Mouse (Mus musculus) CH12.LX (cell line): Measurements from ENCODE around the gene Hcn1.

Experiments used
- CTCF ChIP-seq, 2 experiments: IDR thresholded peaks in 1 of 2; conservative IDR thresholded peaks in 1 of 2; 2 replicates each; pipeline ENCODE4 v1.5.1; 2011 to 2012; ENCODE audit warnings: low read depth in 2 of 2, low read length in 2 of 2, improper control_type of control experiment in 1 of 2, inconsistent platforms in 1 of 2, mild to moderate bottlenecking in 1 of 2, moderate library complexity in 1 of 2
- ELF1 ChIP-seq: IDR thresholded peaks from 2 replicates; pipeline ENCODE4 v1.6.1; 2014; ENCODE audit warnings: low read depth, mild to moderate bottlenecking, inconsistent platforms, low read length, improper control_type of control experiment
- EP300 ChIP-seq: IDR thresholded peaks from 2 replicates; pipeline ENCODE4 v1.6.1; 2011; ENCODE audit warnings: low read length, improper control_type of control experiment
- POLR2A ChIP-seq: IDR thresholded peaks from 2 replicates; pipeline ENCODE4 v1.6.1; 2011; ENCODE audit warnings: low read depth, mild to moderate bottlenecking, improper control_type of control experiment, low read length
- RCOR1 ChIP-seq: conservative IDR thresholded peaks from 2 replicates; pipeline ENCODE4 v1.6.1; 2012; ENCODE audit warnings: low read depth, mild to moderate bottlenecking, inconsistent platforms, low read length, improper control_type of control experiment
- UBTF ChIP-seq: IDR thresholded peaks from 2 replicates; pipeline ENCODE4 v1.6.1; 2012; ENCODE audit warnings: low read depth, mild to moderate bottlenecking, inconsistent platforms, low read length, improper control_type of control experiment, moderate library complexity

DNA sequence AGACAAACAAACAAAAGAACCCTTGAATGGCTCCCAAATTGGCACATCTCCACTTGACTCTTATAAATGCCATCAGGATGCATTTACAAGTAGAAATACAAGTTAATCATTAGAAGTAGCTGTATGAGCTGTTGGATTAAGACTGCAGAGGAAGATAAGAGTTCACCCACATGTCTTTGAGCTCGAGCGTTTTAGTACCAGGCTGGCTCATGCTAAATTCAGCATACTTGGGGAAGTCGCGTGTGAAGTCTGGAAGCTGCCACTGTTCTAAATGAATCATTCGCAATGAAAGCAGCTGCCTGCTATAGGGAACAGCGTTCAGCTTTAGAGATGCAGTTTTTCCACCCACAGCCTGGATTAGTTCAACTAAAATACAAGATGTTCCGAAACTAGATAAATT is 57.4 kb downstream of the Hcn1 start:
- TF ChIP-seq EP300 (no peak), CTCF (conservative IDR thresholded peaks at IDR 0.05 in 1 of 2, IDR thresholded peaks at IDR 0.05 in 1 of 2; ENCODE audit: low read depth in 2 of 2, low read length in 2 of 2) (no peak), POLR2A (no peak), RCOR1 (no peak), UBTF (no peak), ELF1 (no peak)
